Mouse (Mus musculus) left cerebral cortex, adult 9 months (tissue): Measurements from ENCODE around the gene Tomm40l.

Experiments
- DNase-seq, 2 experiments: peaks; one replicate each; pipeline ENCODE4 v3.0.0; 2022; ENCODE audit warnings: low spot score in 2 of 2

The Tomm40l gene

DNA sequence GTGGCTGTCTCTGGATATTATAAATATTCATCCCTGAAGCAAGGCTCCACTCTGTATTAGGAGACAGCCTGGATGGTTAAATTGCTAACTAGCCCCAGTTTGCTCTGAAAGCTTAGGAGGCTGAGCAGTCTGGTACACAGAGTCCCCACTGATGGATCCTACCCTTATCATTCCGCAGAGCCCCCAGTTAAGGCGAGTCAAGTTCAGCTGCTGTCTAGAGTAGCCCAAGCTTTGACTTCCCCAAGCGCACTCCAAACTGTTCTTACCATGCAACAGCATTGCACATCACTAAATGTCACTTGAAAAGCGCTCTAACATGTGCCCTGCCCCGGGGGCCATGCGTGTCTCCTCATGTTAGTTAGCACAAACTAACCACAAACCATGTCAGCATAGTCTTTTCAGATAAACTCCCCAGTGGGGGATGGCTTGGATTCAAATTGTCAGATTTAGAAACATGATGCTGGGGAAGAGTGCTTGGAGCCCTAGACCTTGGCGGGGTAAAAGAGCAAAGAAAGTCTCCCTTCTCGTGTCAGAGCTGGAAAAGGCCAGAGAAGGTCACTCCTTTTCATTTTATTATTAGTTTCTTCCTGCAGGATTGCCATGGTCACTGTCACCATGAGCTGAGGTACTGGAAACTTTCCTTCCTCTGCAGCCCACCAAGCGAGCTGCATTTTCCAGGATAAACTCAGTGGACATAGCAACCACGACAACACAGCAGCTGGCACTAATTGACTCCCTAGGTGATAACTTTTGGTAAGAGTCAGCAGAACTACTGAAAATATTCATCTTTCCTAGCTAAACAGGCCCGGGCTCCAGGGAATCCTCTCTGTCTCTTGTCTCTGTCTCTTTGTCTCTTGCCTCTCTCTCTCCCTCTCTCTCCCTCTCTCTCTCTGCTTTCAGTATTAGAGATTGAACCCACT is 28.1 kb downstream of the Tomm40l start:
- DNase-seq: no peak

DNA sequence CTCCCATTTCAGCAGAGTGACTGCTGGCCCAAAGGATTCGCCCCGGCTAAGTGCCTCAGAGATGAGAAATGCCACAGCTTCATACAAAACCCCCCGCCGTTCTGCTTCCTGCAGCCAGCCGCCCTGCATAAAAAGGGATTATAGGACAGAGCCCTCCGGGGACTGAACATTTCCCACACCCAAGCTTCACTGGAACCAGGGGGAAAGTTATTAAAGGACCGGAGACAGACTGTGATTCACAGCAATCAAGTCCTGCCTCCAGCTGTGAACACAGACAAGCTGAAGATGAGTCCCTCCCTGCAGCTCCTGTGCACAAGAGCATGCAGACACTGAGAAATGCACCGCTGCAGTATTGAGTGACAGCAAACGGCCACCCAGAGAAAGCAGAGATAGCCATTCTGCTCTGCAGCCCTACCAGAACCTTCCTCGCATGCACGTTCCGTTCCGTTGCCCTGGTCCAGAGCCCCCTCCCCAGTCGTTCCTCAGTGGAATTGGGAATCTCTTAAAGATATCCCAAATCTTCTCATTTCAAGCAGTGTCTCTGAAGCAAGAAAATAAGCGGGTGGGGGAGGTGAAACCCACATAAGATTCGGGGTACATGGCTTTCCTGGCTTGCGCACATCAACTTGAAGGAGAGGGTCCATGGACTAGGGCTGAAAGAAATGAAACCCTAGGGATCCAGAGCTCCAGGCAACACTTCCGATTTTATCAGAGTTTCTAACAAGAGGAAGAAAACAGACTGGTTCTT is 29.0 kb downstream of the Tomm40l start:
- no peak for DNase-seq

- no peak for DNase-seq
These were observed 30.0 kb downstream of the Tomm40l start for GRCm38 (mm10) chr1:171192283-171192682.

DNA sequence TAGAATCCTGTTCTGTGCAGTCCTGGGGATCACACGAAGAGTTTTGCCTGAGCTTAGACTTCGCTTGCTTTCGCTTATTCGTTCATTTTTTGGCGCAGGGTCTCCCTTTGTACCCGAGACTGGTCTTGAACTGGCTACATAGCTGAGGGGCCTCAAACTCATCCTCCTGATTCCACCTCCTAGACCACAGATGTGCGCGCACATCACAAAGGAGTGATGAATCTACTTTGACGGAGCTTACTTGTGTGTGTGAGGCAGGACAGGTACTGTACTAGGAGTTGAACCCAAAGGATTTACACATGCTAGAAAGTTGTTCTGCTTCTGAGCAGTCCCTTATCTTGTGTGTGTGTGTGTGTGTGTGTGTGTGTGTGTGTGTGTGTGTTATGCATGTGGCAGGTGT is 31.5 kb downstream of the Tomm40l start:
- no peak for DNase-seq

DNA sequence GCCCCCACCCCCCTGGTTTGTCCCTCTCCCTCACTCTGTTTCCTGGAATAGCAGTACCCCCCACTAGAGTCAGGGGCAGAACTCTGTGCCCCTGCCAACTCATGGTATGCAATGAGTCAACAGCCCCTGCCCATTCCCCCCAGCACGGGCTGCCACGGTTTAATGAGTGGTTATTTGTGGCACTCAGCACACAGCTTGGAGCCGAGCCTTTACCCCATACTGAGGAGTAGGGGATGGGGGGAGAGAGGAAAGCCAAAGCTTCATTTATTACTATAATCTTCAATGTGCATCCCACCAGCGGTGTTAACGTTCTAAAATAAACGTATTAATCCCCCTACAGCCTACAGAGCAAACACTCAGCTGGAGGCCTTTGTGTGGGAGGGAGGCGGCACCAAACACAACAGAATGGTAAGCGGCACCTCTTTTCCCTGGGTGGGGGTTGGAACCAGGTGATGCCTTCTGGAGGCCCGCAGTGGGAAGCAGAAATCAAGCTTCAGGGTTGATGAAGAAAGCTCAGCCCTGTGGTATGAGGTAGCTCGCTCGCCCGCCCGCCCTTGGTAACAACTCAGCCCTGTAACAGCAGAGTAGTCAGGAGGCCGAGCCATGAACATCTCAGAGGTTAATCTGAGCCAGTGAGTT is 32.7 kb downstream of the Tomm40l start:
- DNase-seq: peak in 1 of 2 experiments; percentile 52

- no peak for DNase-seq
These were observed 33.3 kb downstream of the Tomm40l start for GRCm38 (mm10) chr1:171189046-171189445.

DNA sequence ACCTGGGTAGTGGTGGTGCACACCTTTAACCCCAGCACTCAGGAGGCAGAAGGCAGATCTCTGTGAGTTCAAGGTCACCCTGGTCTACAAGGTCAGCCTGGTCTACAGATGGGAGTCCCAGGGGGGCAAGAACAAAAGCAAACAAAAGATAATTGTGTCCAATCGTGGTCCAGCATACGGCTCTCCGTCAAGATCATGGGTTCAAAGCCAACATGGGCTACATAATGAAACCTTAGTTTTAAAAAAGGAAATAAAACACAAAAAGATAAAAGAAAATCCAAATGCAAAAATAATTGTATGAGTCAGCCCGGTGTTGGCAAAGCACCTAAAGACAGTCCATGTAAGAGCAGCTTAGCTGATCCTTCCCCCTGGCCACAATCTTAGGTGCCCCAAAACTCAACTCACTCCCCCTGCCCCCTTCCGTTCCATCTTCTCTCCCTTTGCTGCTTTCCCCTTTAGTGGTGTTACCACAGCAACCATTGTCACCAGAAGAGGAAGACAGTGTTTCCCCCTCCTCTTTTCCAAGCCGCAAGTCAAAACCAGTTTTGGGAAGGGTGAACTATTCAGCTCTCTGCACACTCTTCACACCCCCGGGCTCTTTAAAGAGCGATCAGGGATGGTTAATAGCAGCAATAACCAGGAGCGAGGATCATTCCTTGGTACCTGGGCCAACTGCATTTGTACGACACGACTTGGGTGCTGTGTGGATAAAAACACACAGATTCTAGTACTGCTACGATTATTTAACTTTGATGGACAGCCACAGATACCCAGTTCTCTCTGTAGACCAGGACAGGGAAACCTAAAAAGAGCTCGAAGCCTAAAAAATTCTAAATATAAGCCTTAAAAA is 34.2 kb downstream of the Tomm40l start:
- no peak for DNase-seq

DNA sequence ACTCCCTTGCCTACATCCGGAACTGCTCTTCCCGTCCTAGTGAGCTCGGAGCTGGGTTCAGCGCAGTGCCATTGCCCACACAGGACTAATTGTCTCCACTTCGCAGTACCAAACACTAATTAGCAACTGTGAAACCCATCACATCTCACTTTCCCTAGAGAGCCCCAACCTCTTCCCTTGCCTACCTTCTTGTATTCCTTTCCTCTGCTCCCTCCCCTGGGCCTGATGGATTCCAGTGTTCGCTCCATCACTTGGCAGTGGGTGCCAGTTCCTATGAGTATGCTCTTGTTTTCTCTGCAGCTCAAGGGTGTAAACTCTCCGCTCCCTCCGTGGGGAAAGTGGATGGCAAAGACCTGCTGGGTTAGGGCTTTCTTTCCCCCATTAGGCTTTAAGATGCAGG is 36.7 kb downstream of the Tomm40l start:
- no peak for DNase-seq

DNA sequence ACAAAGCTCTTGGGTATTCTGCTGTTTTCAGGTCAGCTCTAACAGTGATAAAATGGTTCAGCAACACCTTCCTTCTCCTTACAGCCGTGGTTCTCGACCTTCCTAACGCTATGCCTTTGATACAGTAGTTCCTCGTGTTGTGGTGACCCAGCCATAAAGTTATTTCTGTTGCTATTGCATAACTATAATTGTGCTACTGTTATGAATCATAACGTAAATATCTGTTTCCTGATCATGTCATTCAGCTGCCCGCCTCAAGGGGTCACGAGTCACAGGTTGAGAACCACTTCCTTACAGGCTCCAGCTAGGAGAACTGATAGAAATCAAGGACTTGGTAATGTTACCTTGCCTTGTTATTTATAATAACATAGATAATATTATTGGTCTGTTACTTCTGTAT is 38.0 kb downstream of the Tomm40l start:
- DNase-seq: no peak

DNA sequence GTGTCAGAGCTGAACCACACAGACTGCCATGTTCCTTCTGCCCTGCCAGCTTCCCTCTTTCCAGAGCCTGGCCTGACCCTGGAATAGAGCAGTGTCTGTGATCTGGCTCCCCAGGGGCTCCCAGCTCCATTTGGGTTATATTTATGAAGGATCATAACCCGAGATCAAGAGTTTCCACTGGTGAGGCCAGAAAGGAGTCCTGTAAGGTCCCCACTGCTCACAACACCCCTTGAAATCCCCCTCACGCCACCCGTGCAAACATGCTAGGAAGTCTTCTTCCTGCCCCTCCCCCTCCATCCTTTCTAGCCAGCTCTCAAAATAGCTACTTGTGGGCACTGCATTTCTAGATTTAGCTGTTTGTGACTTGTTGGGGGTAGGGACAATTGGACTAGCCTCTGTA is 38.7 kb downstream of the Tomm40l start:
- DNase-seq: no peak

DNA sequence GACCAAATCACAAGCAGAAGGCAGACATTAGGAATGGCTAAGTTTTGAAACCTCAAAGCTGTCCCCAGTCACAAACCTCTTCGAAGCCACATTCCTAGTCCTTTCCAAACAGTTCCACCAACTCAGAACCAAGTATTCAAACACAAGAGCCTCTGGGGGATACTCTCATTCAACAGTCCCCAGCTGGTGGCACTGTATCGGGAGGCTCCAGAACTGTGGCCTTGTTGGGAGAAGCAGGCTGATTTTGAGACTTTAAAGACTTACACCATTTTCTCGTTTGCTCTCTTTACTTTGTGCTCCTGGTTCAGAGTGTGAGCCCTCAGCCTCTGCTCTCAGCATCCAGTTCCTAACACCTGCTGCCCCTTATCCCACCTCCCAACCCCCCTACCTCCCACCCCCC is 39.3 kb downstream of the Tomm40l start:
- no peak for DNase-seq

DNA sequence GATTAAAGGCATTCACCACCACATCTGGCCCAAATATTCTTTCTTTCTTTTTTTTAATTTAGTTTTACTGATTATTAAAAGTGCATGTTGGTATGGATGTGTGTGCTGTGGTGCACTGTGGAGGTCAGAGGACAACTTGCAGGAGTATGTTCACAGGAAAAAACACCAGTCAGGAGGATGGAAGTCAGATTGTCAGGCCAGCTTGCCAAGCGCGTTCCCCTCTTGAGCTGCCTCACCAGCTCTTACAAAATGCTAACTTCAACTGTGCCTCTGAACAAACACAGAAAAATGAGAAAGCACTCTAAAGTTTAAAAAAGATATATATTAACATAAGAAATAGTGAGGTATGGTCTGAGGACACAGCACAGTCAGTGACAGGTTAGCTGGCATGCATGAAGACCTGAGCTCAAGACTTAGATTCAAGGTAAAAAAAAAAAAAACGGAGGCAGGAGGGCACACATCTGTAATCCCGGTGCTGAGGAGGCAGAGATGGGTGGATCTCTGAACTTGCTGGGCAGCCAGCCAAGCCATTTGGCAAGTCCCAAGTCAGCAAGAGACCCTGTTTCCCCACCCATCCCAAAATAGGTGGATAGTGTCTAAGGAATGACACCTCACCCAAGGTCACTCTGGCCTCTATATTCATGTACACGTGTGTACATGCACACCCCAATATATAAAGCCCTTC is 42.7 kb downstream of the Tomm40l start:
- DNase-seq: no peak

DNA sequence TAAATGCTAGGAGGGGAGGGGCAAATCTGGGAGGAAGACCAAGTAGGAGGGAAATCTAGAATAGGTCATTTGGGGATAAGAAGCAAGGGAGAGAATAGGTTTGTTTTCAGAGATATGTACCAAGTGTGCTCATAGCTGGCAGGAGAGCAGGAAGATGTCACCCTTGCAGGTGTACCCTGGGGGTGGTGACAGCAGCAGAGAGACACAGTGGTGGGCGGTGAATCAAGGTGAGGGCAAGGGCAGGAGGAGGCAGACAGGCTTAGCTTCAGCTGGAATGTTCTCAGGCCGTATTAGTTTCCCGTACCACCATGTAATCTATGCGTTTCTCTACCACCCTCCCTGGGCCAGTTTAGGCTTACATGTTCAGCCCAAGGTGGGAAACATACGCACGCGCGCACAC is 49.5 kb downstream of the Tomm40l start:
- peak in 1 of 2 experiments; percentile 55 for DNase-seq

DNA sequence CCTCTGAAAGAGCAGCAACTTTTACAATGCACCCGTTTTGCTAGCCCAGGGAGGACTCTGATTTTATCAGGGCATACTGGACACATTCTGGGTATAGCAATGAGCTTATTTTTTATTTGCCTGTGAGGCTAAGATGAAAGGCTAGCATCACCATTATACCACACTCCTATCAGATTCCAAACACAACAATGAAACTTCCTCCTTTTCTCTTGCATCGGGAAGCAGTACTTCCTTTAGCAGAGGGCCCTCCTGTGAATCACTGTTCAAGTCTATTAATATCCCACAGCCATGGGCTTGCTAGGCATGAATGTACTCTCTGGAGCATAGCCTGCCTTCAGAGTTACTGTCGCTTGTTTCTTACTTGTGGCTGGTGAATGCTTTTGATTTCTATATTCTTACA is 51.2 kb downstream of the Tomm40l start:
- DNase-seq: no peak

DNA sequence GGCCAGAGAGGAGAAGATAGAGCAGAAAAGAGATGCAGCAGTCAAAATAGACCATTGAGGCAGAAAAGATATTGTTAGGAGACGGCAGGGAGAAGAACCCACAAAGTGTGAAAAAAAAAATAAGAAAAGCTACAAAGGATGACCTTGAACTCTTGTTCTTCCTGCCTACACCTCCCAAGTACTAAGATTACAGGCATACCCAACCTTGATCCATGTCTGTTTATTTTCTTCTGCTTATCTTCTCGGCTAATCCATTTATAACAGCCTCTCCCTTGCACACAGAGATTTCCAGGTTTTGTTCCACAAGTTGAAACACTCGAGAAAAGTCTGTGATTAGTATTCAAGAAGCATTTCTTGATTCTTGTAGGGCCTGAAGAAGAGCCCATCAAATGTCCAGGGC is 52.4 kb downstream of the Tomm40l start:
- no peak for DNase-seq

DNA sequence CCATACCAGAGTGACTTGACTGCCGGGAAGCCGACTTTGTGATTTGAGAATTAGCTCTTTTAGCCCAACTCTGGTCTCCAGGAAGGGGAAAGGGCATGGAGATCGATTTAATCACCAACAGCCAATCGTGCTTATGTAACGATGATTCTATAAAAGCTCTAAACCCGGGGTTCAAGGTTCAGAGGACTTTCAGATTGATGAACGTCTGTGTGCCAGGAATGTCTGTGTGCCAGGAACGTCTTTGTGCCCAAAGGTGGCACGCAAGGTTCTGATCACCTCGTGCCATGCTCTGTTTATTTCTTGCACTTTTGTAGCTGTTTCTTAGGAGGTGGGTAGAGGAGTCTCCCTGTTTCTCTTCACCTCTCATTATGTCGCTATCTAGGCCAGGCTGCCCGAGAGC is 53.4 kb downstream of the Tomm40l start:
- DNase-seq: no peak
